Mouse (Mus musculus) testis, postnatal 14 days (tissue): ENCODE results near the gene Reep3.

Source experiments
- DNase-seq: peaks from one replicate; pipeline ENCODE4 v3.0.0; 2021; ENCODE audit warnings: low spot score

Reep3 gene

GRCm38 (mm10) chr10:66973274-66973673 lies 123.5 kb downstream of the Reep3 start:
- DNase-seq, result no peak

- DNase-seq, result no peak
Observed at GRCm38 (mm10) chr10:66970336-66971115, 126.2 kb downstream of the Reep3 start.

- no peak for DNase-seq
Observed at GRCm38 (mm10) chr10:66969581-66969980, 127.2 kb downstream of the Reep3 start.

- no peak for DNase-seq
Observed at GRCm38 (mm10) chr10:66969081-66969480, 127.7 kb downstream of the Reep3 start.

GRCm38 (mm10) chr10:66968541-66968940 lies 128.2 kb downstream of the Reep3 start:
- DNase-seq, result peak; percentile 24

GRCm38 (mm10) chr10:66966391-66967109 lies 130.2 kb downstream of the Reep3 start:
- peak; percentile 29 for DNase-seq

- DNase-seq, result no peak
Observed at GRCm38 (mm10) chr10:66960136-66960535, 136.6 kb downstream of the Reep3 start.
